Mouse (Mus musculus) gastrocnemius, postnatal 14 days (tissue): ENCODE data around the gene Alg10b. TPM values are rescaled to one million over a fixed set of nuclear protein-coding genes. Genes with fewer than 3 reads are reported as not detected.
A peak's percentile ranks its signal among the peaks of the same experiment; 100 is the strongest.
"Not testable (repeated sequence)": the region's sequence is repeated elsewhere in the genome, so short reads cannot be mapped to it uniquely, and the experiment has no call there.

Experiments used
- DNase-seq: peaks from one replicate; pipeline ENCODE4 v3.0.0; 2021; ENCODE audit warnings: mixed read lengths
- intact Hi-C: fragments of 180-260 bp; cut with DNase I; formaldehyde crosslinking; loops from one replicate; pipeline ENCODE4 v1.15.1; 2025; ENCODE audit warnings: low total_unique reads
- long read RNA-seq, 2 experiments: library from polyadenylated mRNA; stranded (forward); transcript quantifications; one replicate each; pipeline ENCODE4 v2.0.0; 2021
- microRNA-seq, 2 experiments: library from miRNA; unstranded; fragments of <30 nt; microRNA quantifications; one replicate each; pipeline ENCODE4 v1.2.0; 2021
- total RNA-seq, 2 experiments: library from RNA; stranded (reverse); gene quantifications; 2 replicates each; pipeline ENCODE4 v1.2.3; 2021

Alg10b gene
- total RNA-seq, result 10 to 100 TPM; 12.0 to 13.0 TPM
- long read RNA-seq, experiment 1, full-length matches to known transcripts, result 2 of 6 reads
- long read RNA-seq, experiment 1, partial matches to known transcripts, result 0 of 6 reads
- long read RNA-seq, experiment 1, other reads (novel, unspliced or antisense), result 4 of 6 reads
- long read RNA-seq, experiment 2, full-length matches to known transcripts, result 1 of 4 reads
- long read RNA-seq, experiment 2, partial matches to known transcripts, result 0 of 4 reads
- long read RNA-seq, experiment 2, other reads (novel, unspliced or antisense), result 3 of 4 reads

GRCm38 (mm10) chr15:90223969-90224750 lies at the start of gene Alg10b:
Gene Alg10b, plus strand, starts transcription at chr15:90224311.
- peak; percentile 86 for DNase-seq
- intact Hi-C loops, result no loop called here

DNA sequence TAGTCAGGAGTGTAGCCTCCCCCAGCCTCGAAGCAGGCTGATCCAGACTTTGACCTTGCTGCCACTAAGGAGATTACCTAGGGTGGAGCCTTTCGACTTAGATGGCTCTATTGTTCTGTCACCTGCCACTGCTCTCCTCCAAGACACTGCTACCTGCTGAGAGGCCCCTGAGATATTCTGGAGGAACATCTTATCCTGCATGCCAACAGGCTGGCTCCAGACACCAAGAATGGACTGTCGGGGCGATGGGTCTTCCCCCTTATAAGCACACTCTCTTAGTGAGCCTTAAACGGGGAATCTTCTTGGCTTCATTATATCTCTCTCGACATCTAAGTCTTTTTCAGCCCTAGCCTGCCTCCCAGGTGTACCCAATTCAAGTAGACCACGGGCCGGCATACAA lies 41.0 kb upstream of the Alg10b start:
- not testable (repeated sequence) for DNase-seq

GRCm38 (mm10) chr15:90183511-90183910 lies 40.6 kb upstream of the Alg10b start:
- intact Hi-C loops, result no loop called here
- no peak for DNase-seq

More for the DNA sequence above, 41.0 kb upstream of the Alg10b start:
- intact Hi-C loops, result not testable (repeated sequence)

GRCm38 (mm10) chr15:90184743-90185142 lies 39.4 kb upstream of the Alg10b start:
- intact Hi-C loops, result no loop called here
- no peak for DNase-seq

GRCm38 (mm10) chr15:90189477-90189876 lies 34.6 kb upstream of the Alg10b start:
- intact Hi-C loops, result no loop called here
- DNase-seq, result no peak

- no peak for DNase-seq
- intact Hi-C loops, result no loop called here
Measured at GRCm38 (mm10) chr15:90213946-90214345, 10.2 kb upstream of the Alg10b start.

DNA sequence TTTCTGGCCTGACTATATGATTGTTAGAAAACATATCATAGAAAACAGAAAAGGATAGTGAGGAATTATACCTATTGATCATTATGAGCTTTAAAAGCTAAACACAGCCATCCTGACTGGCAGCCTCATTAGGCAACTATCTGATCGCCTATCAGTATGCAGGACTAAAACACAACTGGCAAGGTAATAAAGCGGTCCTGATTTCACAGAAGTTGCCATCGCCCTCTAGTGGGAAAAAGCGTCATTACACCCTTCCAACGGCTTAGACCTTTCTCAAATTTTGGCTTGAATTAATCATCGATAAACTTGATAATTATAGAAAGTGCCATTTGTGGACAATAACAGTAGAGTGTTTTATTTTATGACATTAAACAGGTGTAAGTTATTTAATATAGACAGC lies 9.2 kb upstream of the Alg10b start:
- DNase-seq, result peak; percentile 40

DNA sequence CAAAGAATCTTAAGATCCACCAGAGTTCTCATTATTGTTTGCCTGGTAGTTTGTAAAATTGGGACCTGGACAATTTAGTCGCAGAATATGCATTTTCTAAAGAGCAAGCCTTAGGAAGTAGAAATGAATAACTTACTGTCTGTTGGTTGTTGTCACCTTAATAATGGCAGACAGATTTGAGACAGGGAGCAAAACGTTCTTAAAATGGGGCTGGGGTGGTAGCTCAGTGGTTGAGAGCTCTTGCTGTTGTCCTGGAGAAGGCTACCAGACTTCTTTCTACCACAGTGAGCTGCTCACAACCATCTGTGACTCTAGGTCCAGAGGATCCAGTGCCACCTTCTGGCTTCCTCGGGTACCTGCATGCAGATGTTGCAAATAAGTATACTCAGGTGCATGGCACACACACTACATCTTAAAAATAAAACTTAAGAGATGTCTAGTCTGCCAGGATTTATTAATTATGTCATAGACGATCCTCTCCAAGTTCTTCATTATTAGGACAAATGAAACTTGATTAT lies 1.0 kb downstream of the Alg10b start:
- intact Hi-C loops, result no loop called here
- DNase-seq, result no peak

More for the DNA sequence above, 9.2 kb upstream of the Alg10b start:
- intact Hi-C loops, result no loop called here

- DNase-seq, result peak; percentile 5
- intact Hi-C loops, result loop anchor here (10.0 kb wide), 1 partner anchor 697 kb away; no protein-coding TSS in a partner anchor
Measured at GRCm38 (mm10) chr15:90237657-90238056, 13.5 kb downstream of the Alg10b start.

DNA sequence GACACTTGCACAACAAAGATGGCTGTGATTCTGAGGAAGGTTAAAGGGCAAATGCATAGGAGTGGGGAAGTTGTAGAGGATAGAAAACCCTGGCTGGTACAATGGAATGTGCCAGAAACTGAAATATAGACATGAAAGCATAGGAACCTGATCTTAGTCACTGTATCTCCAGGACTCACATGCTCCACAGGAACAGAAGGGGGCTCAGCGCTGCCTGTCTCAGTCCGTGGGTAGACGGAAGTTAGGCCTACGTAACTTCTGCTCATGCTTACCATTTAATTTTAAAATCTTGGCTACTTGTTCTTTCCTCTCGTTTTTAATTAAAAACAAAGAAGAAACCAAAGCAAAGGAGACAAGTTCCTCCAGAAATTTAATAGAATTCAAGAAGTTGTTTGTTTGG lies 20.0 kb downstream of the Alg10b start:
- intact Hi-C loops, result no loop called here
- DNase-seq, result no peak

GRCm38 (mm10) chr15:90249694-90250093 lies 25.6 kb downstream of the Alg10b start:
- intact Hi-C loops, result loop anchor here (5.0 kb wide), 1 partner anchor 593 kb away; no protein-coding TSS in a partner anchor
- no peak for DNase-seq

- intact Hi-C loops, result no loop called here
- no peak for DNase-seq
Measured at GRCm38 (mm10) chr15:90282876-90283275, 58.8 kb downstream of the Alg10b start.

Small RNA genes within 50 kb of the gene (microRNA-seq; reads per million reads assigned to microRNA genes)
- gene Mir7648, result 0 to 0.50 reads per million in 2 experiments
